Mouse (Mus musculus): Measurements from ENCODE around the gene Gm17359. TPM values are rescaled to one million over a fixed set of nuclear protein-coding genes. Genes with fewer than 3 reads are reported as not detected.

The Gm17359 gene
- total and polyA plus RNA-seq, 2 experiments from 2014 or later = not detected

- ATAC-seq (no peak), DNase-seq (no peak)
- no peak overlapping the region for H3K4me2 ChIP-seq (ENCODE audit: low read depth)
- H3K9me3 ChIP-seq (ENCODE audit: low read length) = no peaks in the 10 kb centered on the region
- no peak overlapping the region for H3K4me3 ChIP-seq (ENCODE audit: low read depth, low read length)
- no peak overlapping the region for H3K27ac ChIP-seq (ENCODE audit: low read depth, low read length)
- WGBS = 86% methylated on average over 1 of the region's 1 CpGs
- no peaks in the 10 kb centered on the region for H3K36me3 ChIP-seq (ENCODE audit: insufficient read depth)
- H3K27me3 ChIP-seq (ENCODE audit: insufficient read depth, low read length) = no peaks in the 10 kb centered on the region
- no peak for TF ChIP-seq CTCF (IDR thresholded peaks at IDR 0.05; ENCODE audit: low read depth)
- no peaks in the 10 kb centered on the region for H3K4me1 ChIP-seq (ENCODE audit: insufficient read depth)
- H3K9ac ChIP-seq = no peak overlapping the region
Measured at GRCm38 (mm10) chr3:79349311-79349710, 12.8 kb downstream of the Gm17359 start.

- H3K27me3 ChIP-seq (ENCODE audit: insufficient read depth, low read length) = no peaks in the 10 kb centered on the region
- no peak overlapping the region for H3K27ac ChIP-seq (ENCODE audit: low read depth, low read length)
- DNase-seq (no peak), ATAC-seq (no peak)
- WGBS = 18% methylated on average over 4 of the region's 4 CpGs
- no peak overlapping the region for H3K4me2 ChIP-seq (ENCODE audit: low read depth)
- no peaks in the 10 kb centered on the region for H3K4me1 ChIP-seq (ENCODE audit: insufficient read depth)
- no peak overlapping the region for H3K4me3 ChIP-seq (ENCODE audit: low read depth, low read length)
- no peaks in the 10 kb centered on the region for H3K36me3 ChIP-seq (ENCODE audit: insufficient read depth)
- no peak for TF ChIP-seq CTCF (IDR thresholded peaks at IDR 0.05; ENCODE audit: low read depth)
- no peak overlapping the region for H3K9ac ChIP-seq
- H3K9me3 ChIP-seq (ENCODE audit: low read length) = no peaks in the 10 kb centered on the region
Measured at GRCm38 (mm10) chr3:79358721-79359120, 22.3 kb downstream of the Gm17359 start.

- Histone ChIP-seq H3K9me3 (ENCODE audit: low read length) (no peaks in the 10 kb centered on the region), H3K4me2 (ENCODE audit: low read depth) (no peak overlapping the region), H3K9ac (no peak overlapping the region), H3K4me1 (ENCODE audit: insufficient read depth) (no peaks in the 10 kb centered on the region), H3K36me3 (ENCODE audit: insufficient read depth) (no peaks in the 10 kb centered on the region), H3K27ac (ENCODE audit: low read depth, low read length) (no peak overlapping the region), H3K4me3 (ENCODE audit: low read depth, low read length) (no peak overlapping the region), H3K27me3 (ENCODE audit: insufficient read depth, low read length) (no peaks in the 10 kb centered on the region)
- ATAC-seq (peak; percentile 55), DNase-seq (no peak)
- no peak for TF ChIP-seq CTCF (IDR thresholded peaks at IDR 0.05; ENCODE audit: low read depth)
- WGBS = 55% methylated on average over 15 of the region's 15 CpGs
Measured at GRCm38 (mm10) chr3:79360317-79361101, 24.0 kb downstream of the Gm17359 start.

GRCm38 (mm10) chr3:79366098-79366497 lies 29.6 kb downstream of the Gm17359 start:
- no peak for DNase-seq
- H3K27me3 ChIP-seq (ENCODE audit: insufficient read depth, low read length) = no peaks in the 10 kb centered on the region
- WGBS = 40% methylated on average over 8 of the region's 8 CpGs

GRCm38 (mm10) chr3:79368306-79368705 lies 31.8 kb downstream of the Gm17359 start:
- Histone ChIP-seq H3K27me3 (ENCODE audit: insufficient read depth, low read length) (no peaks in the 10 kb centered on the region), H3K4me3 (ENCODE audit: low read depth, low read length) (no peak overlapping the region), H3K4me1 (ENCODE audit: insufficient read depth) (no peaks in the 10 kb centered on the region), H3K9ac (no peak overlapping the region), H3K27ac (ENCODE audit: low read depth, low read length) (no peak overlapping the region), H3K4me2 (ENCODE audit: low read depth) (no peak overlapping the region), H3K36me3 (ENCODE audit: insufficient read depth) (no peaks in the 10 kb centered on the region), H3K9me3 (ENCODE audit: low read length) (no peaks in the 10 kb centered on the region)
- no peak for DNase-seq
- WGBS = 75% methylated on average over 6 of the region's 6 CpGs
- ATAC-seq = no peak
- TF ChIP-seq CTCF (IDR thresholded peaks at IDR 0.05; ENCODE audit: low read depth) = no peak

More at GRCm38 (mm10) chr3:79366098-79366497, 29.6 kb downstream of the Gm17359 start:
- Histone ChIP-seq H3K4me2 (ENCODE audit: low read depth) (no peak overlapping the region), H3K27ac (ENCODE audit: low read depth, low read length) (no peak overlapping the region), H3K4me3 (ENCODE audit: low read depth, low read length) (no peak overlapping the region), H3K9me3 (ENCODE audit: low read length) (no peaks in the 10 kb centered on the region), H3K36me3 (ENCODE audit: insufficient read depth) (no peaks in the 10 kb centered on the region), H3K9ac (no peak overlapping the region), H3K4me1 (ENCODE audit: insufficient read depth) (no peaks in the 10 kb centered on the region)
- peak; percentile 48; the same call in 1 of the 2 replicates for ATAC-seq
- TF ChIP-seq CTCF (IDR thresholded peaks at IDR 0.05; ENCODE audit: low read depth) = no peak

- ATAC-seq = no peak
- Histone ChIP-seq H3K36me3 (ENCODE audit: insufficient read depth) (no peaks in the 10 kb centered on the region), H3K9ac (no peak overlapping the region), H3K27me3 (ENCODE audit: insufficient read depth, low read length) (no peaks in the 10 kb centered on the region), H3K4me3 (ENCODE audit: low read depth, low read length) (no peak overlapping the region), H3K9me3 (ENCODE audit: low read length) (no peaks in the 10 kb centered on the region), H3K4me2 (ENCODE audit: low read depth) (no peak overlapping the region), H3K4me1 (ENCODE audit: insufficient read depth) (no peaks in the 10 kb centered on the region), H3K27ac (ENCODE audit: low read depth, low read length) (no peak overlapping the region)
- no peak for TF ChIP-seq CTCF (IDR thresholded peaks at IDR 0.05; ENCODE audit: low read depth)
- no peak for DNase-seq
- WGBS = 47% methylated on average over 4 of the region's 4 CpGs
Measured at GRCm38 (mm10) chr3:79370385-79370929, 34.0 kb downstream of the Gm17359 start.

GRCm38 (mm10) chr3:79371506-79372195 lies 35.2 kb downstream of the Gm17359 start:
- no peak for ATAC-seq

More at GRCm38 (mm10) chr3:79371506-79372195, 35.2 kb downstream of the Gm17359 start:
- Histone ChIP-seq H3K27me3 (ENCODE audit: insufficient read depth, low read length) (no peaks in the 10 kb centered on the region), H3K36me3 (ENCODE audit: insufficient read depth) (no peaks in the 10 kb centered on the region), H3K4me1 (ENCODE audit: insufficient read depth) (no peaks in the 10 kb centered on the region), H3K4me3 (ENCODE audit: low read depth, low read length) (no peak overlapping the region), H3K4me2 (ENCODE audit: low read depth) (no peak overlapping the region), H3K9ac (no peak overlapping the region), H3K27ac (ENCODE audit: low read depth, low read length) (no peak overlapping the region), H3K9me3 (ENCODE audit: low read length) (no peaks in the 10 kb centered on the region)
- WGBS = 73% methylated on average over 7 of the region's 7 CpGs
- no peak for DNase-seq
- TF ChIP-seq CTCF (IDR thresholded peaks at IDR 0.05; ENCODE audit: low read depth) = no peak
